Mouse (Mus musculus) thymus, adult 2 months (tissue): Measurements from ENCODE around the gene Prss53. TPM values are rescaled to one million over a fixed set of nuclear protein-coding genes. Genes with fewer than 3 reads are reported as not detected.

Experiments used
- DNase-seq: peaks from one replicate; pipeline ENCODE4 v3.0.0; 2021
- H3K27ac ChIP-seq: fragments of 200-500 bp; 2 replicates; pipeline ENCODE4 v1.5.1; 2012; ENCODE audit warnings: low read length, control low read depth; ENCODE audit not compliant: control insufficient read depth, insufficient read depth
- H3K27me3 ChIP-seq: fragments of 200-500 bp; 2 replicates; pipeline ENCODE4 v1.6.1; 2012; ENCODE audit warnings: mild to moderate bottlenecking, low read length, moderate library complexity, mixed read lengths; ENCODE audit not compliant: control insufficient read depth, insufficient read depth
- H3K36me3 ChIP-seq: fragments of 200-500 bp; 2 replicates; pipeline ENCODE4 v1.6.1; 2012; ENCODE audit warnings: mild to moderate bottlenecking, low read length, moderate library complexity; ENCODE audit not compliant: control insufficient read depth, insufficient read depth
- H3K4me1 ChIP-seq: fragments of 200-500 bp; replicated peaks from 2 replicates; pipeline ENCODE4 v1.6.1; 2012; ENCODE audit warnings: low read length; ENCODE audit not compliant: control insufficient read depth, insufficient read depth
- H3K4me3 ChIP-seq: fragments of 200-500 bp; 2 replicates; pipeline ENCODE4 v1.5.1; 2012; ENCODE audit warnings: mild to moderate bottlenecking, low read length, control low read depth, moderate library complexity; ENCODE audit not compliant: control insufficient read depth, insufficient read depth
- CTCF ChIP-seq: fragments of 200-500 bp; IDR thresholded peaks from 2 replicates; pipeline ENCODE4 v1.5.1; 2012; ENCODE audit warnings: mild to moderate bottlenecking, control low read depth, low read length, moderate library complexity, borderline replicate concordance; ENCODE audit not compliant: control insufficient read depth, poor library complexity, insufficient read depth; ENCODE audit errors: extremely low read depth
- POLR2A ChIP-seq: fragments of 200-500 bp; IDR thresholded peaks from 2 replicates; pipeline ENCODE4 v1.6.1; 2012; ENCODE audit warnings: mild to moderate bottlenecking, low read length, control low read depth, moderate library complexity; ENCODE audit not compliant: control insufficient read depth, poor library complexity, insufficient read depth; ENCODE audit errors: extremely low read depth
- WGBS: fragments of 180-500 bp; shearing (Covaris S2); methylation state at CpG from one replicate; pipeline ENCODE4 v1.1.7; 2018; 5-methylcytosine and 5-hydroxymethylcytosine counted together
- polyA plus RNA-seq: library from polyadenylated mRNA; depleted of rRNA; stranded (reverse); fragments of >200 nt; gene quantifications from 2 replicates; pipeline ENCODE4 v1.2.3, GENCODE M21; 2012

Prss53 gene
- polyA plus RNA-seq, 1 experiment = 2.5 TPM

DNA sequence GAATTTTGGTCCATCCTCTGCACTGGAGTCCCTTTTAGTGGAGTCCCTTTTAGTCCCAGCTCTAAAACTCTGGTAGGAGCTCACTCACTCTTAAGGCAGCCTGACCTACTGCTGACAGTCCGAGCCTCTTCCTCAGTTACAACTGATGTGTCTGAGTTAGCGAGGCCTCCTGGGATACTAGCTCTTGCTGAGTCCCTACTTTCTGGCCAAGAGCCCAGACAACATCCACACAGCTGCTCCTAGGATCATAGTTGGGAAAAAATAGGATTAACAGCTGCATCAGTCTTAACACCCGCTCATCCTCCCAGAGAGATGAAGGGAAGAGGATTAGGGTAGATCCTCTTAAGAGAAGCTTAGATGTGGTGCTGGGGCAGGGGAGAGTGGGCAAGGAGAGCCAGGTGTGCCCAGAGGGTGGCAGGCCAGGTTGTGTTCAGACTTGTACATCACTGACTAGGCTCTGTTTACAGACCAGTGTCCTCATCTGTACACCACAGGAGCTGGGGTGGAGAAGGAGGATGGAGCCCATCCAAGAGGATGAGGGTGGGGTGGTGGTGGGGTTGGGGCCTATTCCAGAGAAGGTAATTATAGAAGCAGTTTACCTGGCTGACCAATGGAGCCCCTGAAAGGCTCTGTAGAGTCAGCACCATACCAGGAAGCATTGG lies 21.5 kb downstream of the Prss53 start:
- peaks cover 12% of the 10 kb centered on the region for H3K36me3 ChIP-seq
- H3K4me3 ChIP-seq = no peak overlapping the region
- no peak for DNase-seq
- peaks cover 2% of the 10 kb centered on the region; the same call in 1 of the 2 replicates for H3K4me1 ChIP-seq
- H3K27me3 ChIP-seq = no peaks in the 10 kb centered on the region
- WGBS = 90% methylated on average over 3 of the region's 3 CpGs
- H3K27ac ChIP-seq = no peak overlapping the region
- TF ChIP-seq CTCF (no peak), POLR2A (no peak)

DNA sequence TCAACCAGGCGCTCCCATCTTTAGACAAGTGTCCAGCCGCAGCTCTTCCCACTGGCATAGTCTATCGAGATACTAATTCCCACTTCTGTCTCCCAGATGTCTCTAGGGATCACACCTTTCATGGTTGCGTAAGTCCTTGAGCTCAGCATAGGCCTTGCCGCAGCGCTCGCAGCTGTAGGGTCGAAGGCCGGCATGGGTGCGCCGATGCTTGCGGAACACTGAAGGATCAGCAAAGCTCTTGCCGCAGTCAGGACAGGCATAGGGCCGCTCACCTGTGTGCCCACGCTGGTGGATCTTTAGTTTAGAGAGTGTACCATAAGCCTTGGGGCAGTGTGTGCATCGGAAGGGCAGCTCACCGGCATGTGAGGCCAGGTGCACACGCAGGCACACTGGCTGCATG lies 23.1 kb downstream of the Prss53 start:
- WGBS = 99% methylated on average over 18 of the region's 18 CpGs
- DNase-seq = no peak
- Histone ChIP-seq H3K27ac (no peak overlapping the region), H3K36me3 (peaks cover 12% of the 10 kb centered on the region), H3K27me3 (no peaks in the 10 kb centered on the region), H3K4me3 (no peak overlapping the region), H3K4me1 (no peaks in the 10 kb centered on the region)
- TF ChIP-seq POLR2A (no peak), CTCF (no peak)

DNA sequence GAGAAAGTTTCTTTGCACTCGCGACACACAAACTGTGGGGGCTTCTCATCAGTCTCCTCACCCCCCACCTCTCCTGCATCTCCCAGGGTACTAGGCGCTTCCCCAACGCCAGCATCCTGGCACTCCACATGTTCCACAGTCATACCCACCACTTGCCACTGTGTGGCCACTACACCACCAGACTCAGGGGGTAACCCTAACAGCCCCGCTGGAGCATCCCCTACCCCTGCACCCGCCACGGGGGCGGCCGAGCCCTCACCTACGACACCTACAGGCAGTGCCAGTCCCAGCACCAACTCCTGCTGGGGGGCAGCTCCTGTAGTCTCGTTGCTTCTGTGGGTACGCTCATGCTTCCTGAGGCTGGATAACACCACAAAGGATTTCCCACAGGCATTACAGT lies 24.3 kb downstream of the Prss53 start:
- H3K4me1 ChIP-seq = no peaks in the 10 kb centered on the region

DNA sequence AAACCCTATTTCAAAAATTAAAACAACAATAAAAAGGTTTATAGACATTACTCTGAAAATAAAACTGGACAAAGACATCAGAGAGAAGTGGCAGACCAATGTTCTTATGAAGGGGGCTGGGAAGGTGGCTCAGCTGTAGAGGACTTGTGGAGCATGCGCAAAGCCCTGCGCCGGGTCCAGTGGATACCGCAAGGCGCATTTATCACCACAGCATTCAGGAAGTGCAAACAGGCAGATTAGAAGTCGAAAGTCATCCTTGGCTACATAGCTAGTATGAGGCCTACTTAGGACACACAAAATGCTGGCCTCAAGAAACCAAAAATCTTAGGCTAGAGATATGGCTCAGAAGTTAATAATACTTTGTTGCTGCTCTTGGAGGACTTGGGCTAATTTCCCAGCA lies 32.5 kb downstream of the Prss53 start:
- H3K27ac ChIP-seq = no peak overlapping the region
- TF ChIP-seq CTCF (no peak), POLR2A (no peak)
- 88% methylated on average over 6 of the region's 6 CpGs for WGBS
- H3K4me3 ChIP-seq = no peak overlapping the region
- H3K36me3 ChIP-seq = no peaks in the 10 kb centered on the region
- no peaks in the 10 kb centered on the region for H3K4me1 ChIP-seq
- DNase-seq = no peak
- no peaks in the 10 kb centered on the region for H3K27me3 ChIP-seq

More for the DNA sequence above, 24.3 kb downstream of the Prss53 start:
- no peak for DNase-seq
- Histone ChIP-seq H3K27me3 (no peaks in the 10 kb centered on the region), H3K4me3 (no peak overlapping the region), H3K36me3 (peaks cover 12% of the 10 kb centered on the region), H3K27ac (no peak overlapping the region)
- TF ChIP-seq POLR2A = no peak
- TF ChIP-seq CTCF = no peak
- WGBS = 95% methylated on average over 12 of the region's 12 CpGs

DNA sequence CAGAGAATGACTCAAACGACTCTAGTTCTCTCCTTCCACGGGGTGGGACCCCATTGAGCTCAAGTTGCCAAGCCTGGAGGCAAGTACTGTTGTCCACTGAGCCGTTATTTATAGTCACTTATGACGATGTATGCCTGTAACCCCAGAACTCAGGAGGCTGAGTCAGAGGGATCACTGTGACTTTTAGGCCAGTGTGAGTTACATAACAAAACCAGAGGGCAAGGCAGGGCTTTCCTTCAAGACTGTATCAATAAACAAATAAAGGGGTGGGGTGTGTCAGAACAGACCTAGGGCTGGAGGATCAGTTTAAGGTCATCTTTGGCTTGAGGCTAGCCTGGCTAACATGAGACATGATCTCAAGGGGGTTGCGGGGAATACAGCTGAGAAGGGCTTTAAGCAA lies 39.9 kb downstream of the Prss53 start:
- Histone ChIP-seq H3K27ac (no peak overlapping the region), H3K36me3 (peaks cover 4% of the 10 kb centered on the region; the same call in 1 of the 2 replicates), H3K27me3 (no peaks in the 10 kb centered on the region), H3K4me1 (no peaks in the 10 kb centered on the region), H3K4me3 (no peak overlapping the region)
- no peak for DNase-seq
- 66% methylated on average over 5 of the region's 5 CpGs for WGBS
- no peak for TF ChIP-seq POLR2A
- TF ChIP-seq CTCF = no peak

DNA sequence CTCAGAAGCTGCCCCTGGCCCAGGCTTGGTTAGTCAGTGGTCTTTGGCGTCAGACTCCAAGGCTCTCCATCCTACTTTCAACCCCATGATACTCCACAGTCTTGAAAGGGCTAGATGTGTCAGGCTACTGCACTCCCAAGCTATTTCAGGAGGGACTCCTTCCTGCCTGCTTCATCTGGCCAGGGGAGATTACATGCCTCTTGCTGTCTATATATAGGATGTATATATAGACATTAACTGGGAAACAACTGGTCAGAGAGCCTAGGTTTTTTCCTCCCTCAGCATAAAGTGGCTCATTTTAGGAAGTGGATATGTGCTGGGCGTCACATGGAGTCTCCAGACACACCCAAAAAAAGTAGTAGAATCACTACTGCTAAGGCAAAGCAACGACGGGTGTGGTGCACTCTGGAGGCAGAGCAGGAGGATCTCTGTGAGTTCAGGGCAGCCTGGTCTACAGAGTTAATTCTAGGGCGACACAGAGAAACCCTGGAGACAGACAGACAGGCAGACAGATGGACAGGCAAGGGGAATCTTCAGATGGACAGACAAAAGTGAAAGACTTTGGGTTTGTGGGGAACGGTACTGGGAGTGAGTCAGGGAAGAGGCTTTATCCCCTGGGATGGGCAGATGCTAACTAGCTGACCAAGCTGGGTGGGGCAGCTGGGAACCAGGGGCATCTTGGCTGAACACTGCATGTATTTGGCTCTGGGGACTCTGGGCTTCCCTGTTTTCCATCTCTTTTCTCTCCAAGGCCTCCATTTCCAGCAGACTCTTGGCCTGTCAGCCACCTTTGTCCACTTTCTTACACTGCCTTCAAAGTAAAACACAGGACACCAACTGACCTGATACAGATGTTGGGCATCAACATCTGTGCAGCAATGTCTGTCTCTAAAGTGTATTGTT lies 40.5 kb downstream of the Prss53 start:
- no peaks in the 10 kb centered on the region for H3K4me1 ChIP-seq
- H3K27ac ChIP-seq = no peak overlapping the region
- no peak for TF ChIP-seq CTCF
- no peak for TF ChIP-seq POLR2A
- WGBS = 86% methylated on average over 6 of the region's 6 CpGs
- H3K4me3 ChIP-seq = no peak overlapping the region
- no peaks in the 10 kb centered on the region for H3K27me3 ChIP-seq
- no peak for DNase-seq
- peaks cover 4% of the 10 kb centered on the region; the same call in 1 of the 2 replicates for H3K36me3 ChIP-seq
